8 mouse cellular contexts compared by ENCODE assay signal in the genomic region with DNA sequence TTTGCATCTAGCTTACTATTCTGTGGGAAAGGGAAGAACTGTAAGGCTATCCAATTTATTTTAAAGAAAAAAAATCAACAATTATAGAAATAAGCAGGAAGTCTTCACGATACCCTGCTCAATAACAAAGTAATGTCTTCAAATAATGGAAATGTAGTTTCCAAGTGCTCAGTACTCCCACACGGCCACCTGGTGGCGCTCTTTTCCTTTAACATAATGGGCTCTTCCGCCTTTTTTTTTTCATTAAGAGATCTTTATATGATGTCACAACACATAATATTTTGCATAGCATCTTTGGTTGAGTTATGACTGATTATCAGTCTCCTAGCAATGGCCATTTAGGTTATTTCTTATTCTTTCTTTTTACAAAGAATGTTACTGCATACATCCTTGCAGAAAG. TPM values are rescaled to one million over a fixed set of nuclear protein-coding genes. Genes with fewer than 3 reads are reported as not detected.
DNase-seq lines count a peak whose midpoint lies in the region; ATAC-seq and TF ChIP-seq lines count a peak whose summit lies in the region.
"Had no signal": no experiment of that assay in that cellular context is flagged by ENCODE, and none has a peak within 500 bp of the region (broad histone marks: within the 10 kb centered on the region; RNA-seq: fewer than 3 reads in every experiment).

No protein-coding gene starts in this region.

- no peaks in the 10 kb centered on the region for H3K9me3 ChIP-seq in intestine, postnatal 0 days (ENCODE audit: control insufficient read depth)
- H3K9me3 ChIP-seq in intestine, embryonic 16.5 days (ENCODE audit: control insufficient read depth, low read length): no peaks in the 10 kb centered on the region
- H3K9me3 ChIP-seq in neural tube, embryonic 11.5 days (ENCODE audit: control insufficient read depth, low read length): no peaks in the 10 kb centered on the region
- H3K9me3 ChIP-seq in neural tube, embryonic 15.5 days (replicated peaks): no peaks in the 10 kb centered on the region
- H3K9me3 ChIP-seq: forebrain, embryonic 15.5 days had no signal

- no peak for ATAC-seq in intestine, postnatal 0 days
- no peak for ATAC-seq in intestine, embryonic 16.5 days
- ATAC-seq in neural tube, embryonic 11.5 days (ENCODE audit: insufficient read depth, low FRiP score, low TSS enrichment): no peak
- no peak for ATAC-seq in neural tube, embryonic 15.5 days (ENCODE audit: low FRiP score)
- ATAC-seq in Patski: no peak

- no peaks in the 10 kb centered on the region for H3K27me3 ChIP-seq in intestine, postnatal 0 days (replicated peaks; ENCODE audit: control insufficient read depth, insufficient read depth, low read length)
- no peaks in the 10 kb centered on the region for H3K27me3 ChIP-seq in intestine, embryonic 16.5 days (replicated peaks; ENCODE audit: control insufficient read depth, insufficient read depth, low read length)
- H3K27me3 ChIP-seq in neural tube, embryonic 11.5 days (ENCODE audit: control insufficient read depth, insufficient read depth, low read length): no peaks in the 10 kb centered on the region
- H3K27me3 ChIP-seq in neural tube, embryonic 15.5 days (replicated peaks): no peaks in the 10 kb centered on the region
- H3K27me3 ChIP-seq in Patski: peaks cover 43% of the 10 kb centered on the region
- H3K27me3 ChIP-seq: forebrain, embryonic 15.5 days had no signal

- DNase-seq in neural tube, embryonic 11.5 days (ENCODE audit: low spot score): peak; percentile 27
- DNase-seq in Patski (ENCODE audit: low read depth, low spot score): no peak
- peak; percentile 10 for DNase-seq in naive thymus-derived CD4-positive, alpha-beta T cell, adult 2 months (ENCODE audit: low read depth)
- no peak for DNase-seq in cerebellum, adult 11-12 months

- TF ChIP-seq CTCF in intestine, postnatal 0 days (IDR thresholded peaks at IDR 0.05; ENCODE audit: low read depth): peak; percentile 53
- TF ChIP-seq CTCF in Patski (IDR thresholded peaks at IDR 0.05): peak; percentile 56

- H3K27ac ChIP-seq in intestine, postnatal 0 days (ENCODE audit: low read depth, low read length): no peak overlapping the region
- no peak overlapping the region for H3K27ac ChIP-seq in intestine, embryonic 16.5 days (ENCODE audit: low read length)
- H3K27ac ChIP-seq in neural tube, embryonic 11.5 days (ENCODE audit: low read depth, low read length): no peak overlapping the region
- no peak overlapping the region for H3K27ac ChIP-seq in neural tube, embryonic 15.5 days (replicated peaks)
- H3K27ac ChIP-seq: forebrain, embryonic 15.5 days had no signal

- no peaks in the 10 kb centered on the region for H3K36me3 ChIP-seq in intestine, postnatal 0 days (ENCODE audit: control insufficient read depth, insufficient read depth)
- H3K36me3 ChIP-seq in intestine, embryonic 16.5 days (ENCODE audit: control insufficient read depth, insufficient read depth, low read length): no peaks in the 10 kb centered on the region
- no peaks in the 10 kb centered on the region for H3K36me3 ChIP-seq in neural tube, embryonic 11.5 days (ENCODE audit: control insufficient read depth, insufficient read depth, low read length)
- no peaks in the 10 kb centered on the region for H3K36me3 ChIP-seq in neural tube, embryonic 15.5 days
- H3K36me3 ChIP-seq: forebrain, embryonic 15.5 days had no signal

- H3K9ac ChIP-seq in intestine, postnatal 0 days (ENCODE audit: low read depth, low read length): no peak overlapping the region
- H3K9ac ChIP-seq in intestine, embryonic 16.5 days (ENCODE audit: low read depth, low read length): no peak overlapping the region
- H3K9ac ChIP-seq in neural tube, embryonic 11.5 days (ENCODE audit: low read length): no peak overlapping the region
- no peak overlapping the region for H3K9ac ChIP-seq in neural tube, embryonic 15.5 days (replicated peaks)
- H3K9ac ChIP-seq: forebrain, embryonic 15.5 days had no signal

- H3K4me1 ChIP-seq in intestine, postnatal 0 days (replicated peaks; ENCODE audit: control insufficient read depth, insufficient read depth, low read length): no peaks in the 10 kb centered on the region
- no peaks in the 10 kb centered on the region for H3K4me1 ChIP-seq in intestine, embryonic 16.5 days (ENCODE audit: control insufficient read depth, insufficient read depth, low read length)
- no peaks in the 10 kb centered on the region for H3K4me1 ChIP-seq in neural tube, embryonic 11.5 days (ENCODE audit: control insufficient read depth, insufficient read depth, low read length)
- H3K4me1 ChIP-seq in neural tube, embryonic 15.5 days: no peaks in the 10 kb centered on the region

- POLR2A ChIA-PET in Patski (lab: Charles Lee): no interaction called here

- CTCF ChIA-PET in Patski (lab: Charles Lee): interaction anchor here (1.3 kb wide), 1 partner anchor 19 kb away, joined by 3 read pairs; no protein-coding TSS in a partner anchor

- H3K4me2 ChIP-seq in intestine, postnatal 0 days (replicated peaks; ENCODE audit: low read depth): no peak overlapping the region
- H3K4me2 ChIP-seq in intestine, embryonic 16.5 days (ENCODE audit: low read depth, low read length): no peak overlapping the region
- H3K4me2 ChIP-seq in neural tube, embryonic 11.5 days (ENCODE audit: low read depth): no peak overlapping the region
- H3K4me2 ChIP-seq in neural tube, embryonic 15.5 days: no peak overlapping the region
- H3K4me2 ChIP-seq: forebrain, embryonic 15.5 days had no signal

- in situ Hi-C loops in Patski (cut with MboI; ENCODE audit: low pct_unique_long_range_greater_than_20kb): loop anchor here (25.0 kb wide), 1 partner anchor 1924 kb away; no protein-coding TSS in a partner anchor

- H3K4me3 ChIP-seq in intestine, postnatal 0 days (ENCODE audit: low read depth, low read length): no peak overlapping the region
- H3K4me3 ChIP-seq in intestine, embryonic 16.5 days (ENCODE audit: low read length): no peak overlapping the region
- no peak overlapping the region for H3K4me3 ChIP-seq in neural tube, embryonic 11.5 days (ENCODE audit: low read depth, low read length)
- H3K4me3 ChIP-seq in neural tube, embryonic 15.5 days (replicated peaks): no peak overlapping the region
- H3K4me3 ChIP-seq: forebrain, embryonic 15.5 days had no signal

- WGBS in intestine, postnatal 0 days: 42% methylated on average over 4 of the region's 4 CpGs
- 43% methylated on average over 4 of the region's 4 CpGs for WGBS in intestine, embryonic 16.5 days
- 47% methylated on average over 4 of the region's 4 CpGs for WGBS in neural tube, embryonic 11.5 days
- WGBS in neural tube, embryonic 15.5 days: 49% methylated on average over 4 of the region's 4 CpGs

RNA-seq across cellular contexts. Expression of a gene that starts 29.0 kb away (rescaled TPM):
- 1.4 and 1.6 TPM in 2 replicates for polyA plus RNA-seq in intestine, postnatal 0 days (2015; fragmentation: Nextera tagmentation; extraction: Ambion mirVana)
- 4.8 and 6.0 TPM in 2 replicates for polyA plus RNA-seq in intestine, embryonic 16.5 days (2015; fragmentation: Nextera tagmentation; extraction: Ambion mirVana)
- 10.7 and 12.8 TPM in 2 replicates for polyA plus RNA-seq in neural tube, embryonic 11.5 days (2014; fragmentation: Nextera tagmentation; extraction: Ambion mirVana)
- 3.6 and 4.9 TPM in 2 replicates for polyA plus RNA-seq in neural tube, embryonic 15.5 days (2015; fragmentation: Nextera tagmentation; extraction: Ambion mirVana)
- 1.1 TPM for polyA plus RNA-seq in Patski (2021)

Comparison
In these comparisons a context has a peak if more than half of its experiments do, and no peak if none do; other contexts are left out.
1. DNase-seq: peak in neural tube, embryonic 11.5 days (single experiment) and naive thymus-derived CD4-positive, alpha-beta T cell, adult 2 months (single experiment); none in Patski (single experiment) and cerebellum, adult 11-12 months (single experiment).